Mouse (Mus musculus) lung, postnatal 25 days (tissue): ENCODE measurements around the gene Chn2.
A peak's percentile ranks its signal among the peaks of the same experiment; 100 is the strongest.

Source experiments
- DNase-seq: peaks from one replicate; pipeline ENCODE4 v3.0.0; 2022; ENCODE audit warnings: low spot score

Chn2 gene

GRCm38 (mm10) chr6:54039357-54039804, at the start of gene Chn2:
Gene Chn2, plus strand, starts transcription at chr6:54039554.
- peak; percentile 51 for DNase-seq

GRCm38 (mm10) chr6:53992386-53992785, 47.0 kb upstream of the Chn2 start:
- DNase-seq, result no peak

- peak; percentile 59 for DNase-seq
These were observed 43.8 kb upstream of the Chn2 start for GRCm38 (mm10) chr6:53995519-53995918.

- DNase-seq, result no peak
These were observed 43.0 kb upstream of the Chn2 start for GRCm38 (mm10) chr6:53996226-53996955.

GRCm38 (mm10) chr6:54005302-54005701, 34.1 kb upstream of the Chn2 start:
- no peak for DNase-seq

- DNase-seq, result no peak
These were observed 30.8 kb upstream of the Chn2 start for GRCm38 (mm10) chr6:54008448-54009120.

- DNase-seq, result no peak
These were observed 30.1 kb upstream of the Chn2 start for GRCm38 (mm10) chr6:54009293-54009692.

GRCm38 (mm10) chr6:54010362-54010761, 29.0 kb upstream of the Chn2 start:
- DNase-seq, result no peak

- no peak for DNase-seq
These were observed 27.2 kb upstream of the Chn2 start for GRCm38 (mm10) chr6:54012163-54012562.

- DNase-seq, result peak; percentile 44
These were observed 21.3 kb upstream of the Chn2 start for GRCm38 (mm10) chr6:54018038-54018437.

GRCm38 (mm10) chr6:54018861-54019260, 20.5 kb upstream of the Chn2 start:
- peak; percentile 72 for DNase-seq

GRCm38 (mm10) chr6:54021123-54021789, 18.1 kb upstream of the Chn2 start:
- peak; percentile 69 for DNase-seq

- DNase-seq, result no peak
These were observed 15.5 kb upstream of the Chn2 start for GRCm38 (mm10) chr6:54023846-54024245.

GRCm38 (mm10) chr6:54028706-54029105, 10.6 kb upstream of the Chn2 start:
- no peak for DNase-seq

GRCm38 (mm10) chr6:54030351-54030750, 9.0 kb upstream of the Chn2 start:
- no peak for DNase-seq

GRCm38 (mm10) chr6:54030776-54031175, 8.6 kb upstream of the Chn2 start:
- no peak for DNase-seq

- DNase-seq, result peak; percentile 76
These were observed 4.9 kb upstream of the Chn2 start for GRCm38 (mm10) chr6:54034471-54034870.

GRCm38 (mm10) chr6:54035548-54035947, 3.8 kb upstream of the Chn2 start:
- no peak for DNase-seq

GRCm38 (mm10) chr6:54038866-54039265, 488 bp upstream of the Chn2 start:
- no peak for DNase-seq

GRCm38 (mm10) chr6:54039805-54040447, 572 bp downstream of the Chn2 start:
- DNase-seq, result peak; percentile 62

GRCm38 (mm10) chr6:54040448-54040844, 1.1 kb downstream of the Chn2 start:
- no peak for DNase-seq

- no peak for DNase-seq
These were observed 2.2 kb downstream of the Chn2 start for GRCm38 (mm10) chr6:54041386-54042043.
